Mouse (Mus musculus) gastrocnemius, postnatal 10 days (tissue): ENCODE measurements around the gene Gm20388. TPM values are rescaled to one million over a fixed set of nuclear protein-coding genes. Genes with fewer than 3 reads are reported as not detected.

Experiments
- DNase-seq: peaks from one replicate; pipeline ENCODE4 v3.0.0; 2021; ENCODE audit warnings: mixed read lengths
- total RNA-seq, 2 experiments: library from RNA; stranded (reverse); gene quantifications; 2 replicates each; pipeline ENCODE4 v1.2.3; 2021

The Gm20388 gene
- total RNA-seq, 2 experiments from 2014 or later, result 2.9 to 6.0 TPM

GRCm38 (mm10) chr8:121021488-121021887 is 1110.8 kb downstream of the Gm20388 start:
- no peak for DNase-seq

GRCm38 (mm10) chr8:121023003-121023402 is 1112.4 kb downstream of the Gm20388 start:
- no peak for DNase-seq

- no peak for DNase-seq
These were observed 1113.1 kb downstream of the Gm20388 start for GRCm38 (mm10) chr8:121023736-121024135.

DNA sequence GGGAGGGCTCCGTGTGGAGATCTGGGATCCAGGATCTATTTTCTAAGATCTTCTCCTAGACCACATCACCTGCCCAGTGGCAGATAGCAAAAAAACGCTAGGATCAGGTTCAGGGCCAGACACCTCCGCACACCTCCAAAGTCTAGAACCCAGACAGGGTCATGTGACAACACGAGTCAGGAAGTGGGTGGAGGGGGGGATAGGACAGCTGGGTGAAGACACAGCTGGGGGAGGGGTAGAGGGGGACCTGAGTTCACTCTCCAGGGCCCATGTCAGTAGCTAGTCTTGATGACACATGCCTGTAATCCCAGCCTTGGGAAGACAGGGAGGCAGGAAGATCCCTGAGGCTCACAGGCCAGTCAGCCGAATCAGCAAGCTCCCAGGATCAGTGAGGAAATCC is 1114.8 kb downstream of the Gm20388 start:
- DNase-seq, result no peak

DNA sequence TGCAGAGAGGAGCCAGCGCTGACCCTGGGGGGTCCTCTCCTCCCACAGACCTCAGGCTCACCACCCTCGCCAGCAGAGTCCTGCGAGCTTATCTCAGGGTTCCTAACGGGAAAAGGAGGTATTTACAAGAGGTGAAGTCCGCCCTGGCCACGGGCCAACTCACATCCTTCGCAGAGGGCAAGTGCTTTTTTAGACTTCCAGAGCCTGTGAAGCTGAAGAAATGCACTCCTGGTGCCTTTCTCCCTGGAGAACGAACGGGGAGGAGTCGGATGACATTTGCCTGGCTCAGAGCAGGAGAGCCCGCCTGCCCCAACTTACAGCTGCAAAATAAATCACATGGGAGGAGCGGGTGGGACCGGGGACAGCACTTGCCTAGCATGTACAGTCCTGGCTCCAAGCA is 1117.1 kb downstream of the Gm20388 start:
- peak; percentile 54 for DNase-seq

GRCm38 (mm10) chr8:121029076-121029475 is 1118.4 kb downstream of the Gm20388 start:
- no peak for DNase-seq

GRCm38 (mm10) chr8:121030496-121031040 is 1119.9 kb downstream of the Gm20388 start:
- DNase-seq, result no peak

- DNase-seq, result no peak
These were observed 1122.8 kb downstream of the Gm20388 start for GRCm38 (mm10) chr8:121033299-121034013.

DNA sequence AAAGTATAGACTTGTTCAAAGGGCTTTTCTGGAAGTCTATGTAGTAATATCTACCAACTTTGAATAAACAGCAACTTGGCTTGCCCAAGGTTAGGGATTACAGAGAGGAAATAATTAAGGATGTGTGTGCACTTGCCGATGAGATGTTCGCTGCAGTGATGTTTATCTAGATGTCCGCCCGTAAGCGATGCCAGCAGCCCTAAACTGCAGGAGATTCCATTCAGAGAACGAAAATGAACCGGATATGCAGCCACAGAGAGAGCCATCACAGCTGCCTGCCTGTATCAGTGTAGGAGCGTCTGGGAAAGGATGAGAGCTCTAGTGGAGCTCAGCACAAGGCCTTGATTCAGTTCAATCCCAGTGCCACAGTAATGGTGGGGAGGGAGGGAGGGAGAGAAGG is 1125.0 kb downstream of the Gm20388 start:
- DNase-seq, result no peak

GRCm38 (mm10) chr8:121043719-121044440 is 1133.2 kb downstream of the Gm20388 start:
- DNase-seq, result no peak

DNA sequence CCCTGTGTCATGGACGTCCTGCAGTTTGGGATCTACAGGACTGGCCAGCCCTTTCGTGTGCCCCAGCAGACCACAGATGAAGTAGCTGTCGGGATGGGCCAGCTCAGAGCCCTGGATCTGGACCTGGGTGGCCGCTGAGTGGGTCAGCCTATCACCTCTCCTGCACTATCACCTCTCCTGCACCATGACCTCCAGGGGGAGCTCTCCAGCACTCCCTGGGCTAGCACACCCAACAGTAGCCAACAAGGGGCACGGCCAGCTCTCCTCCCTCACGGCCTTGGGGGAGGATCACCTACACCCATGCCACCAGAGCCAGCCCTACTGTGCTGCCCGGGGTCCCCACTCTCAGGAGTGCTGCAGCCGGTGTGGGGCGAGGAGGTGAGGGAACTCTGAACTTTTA is 1136.8 kb downstream of the Gm20388 start:
- no peak for DNase-seq

- no peak for DNase-seq
These were observed 1147.4 kb downstream of the Gm20388 start for GRCm38 (mm10) chr8:121058081-121058480.

DNA sequence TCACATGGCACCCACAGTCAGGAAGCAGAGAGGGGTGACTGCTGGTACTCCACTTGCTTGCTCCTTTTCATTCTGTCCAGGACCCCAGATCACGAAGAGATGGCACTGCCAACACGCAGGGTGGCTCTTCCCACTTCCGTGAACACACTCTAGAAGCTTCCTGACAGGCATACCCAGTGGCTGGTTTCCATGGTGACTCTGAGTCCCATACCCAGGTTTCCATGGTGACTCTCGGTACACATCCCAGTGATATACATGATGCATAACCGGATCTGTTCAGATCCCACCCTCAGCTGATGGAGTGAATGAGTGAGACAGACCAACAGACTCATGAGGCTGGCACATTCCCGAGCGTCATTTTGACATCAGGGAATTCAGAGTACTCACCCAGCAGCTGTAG is 1148.5 kb downstream of the Gm20388 start:
- DNase-seq, result no peak

DNA sequence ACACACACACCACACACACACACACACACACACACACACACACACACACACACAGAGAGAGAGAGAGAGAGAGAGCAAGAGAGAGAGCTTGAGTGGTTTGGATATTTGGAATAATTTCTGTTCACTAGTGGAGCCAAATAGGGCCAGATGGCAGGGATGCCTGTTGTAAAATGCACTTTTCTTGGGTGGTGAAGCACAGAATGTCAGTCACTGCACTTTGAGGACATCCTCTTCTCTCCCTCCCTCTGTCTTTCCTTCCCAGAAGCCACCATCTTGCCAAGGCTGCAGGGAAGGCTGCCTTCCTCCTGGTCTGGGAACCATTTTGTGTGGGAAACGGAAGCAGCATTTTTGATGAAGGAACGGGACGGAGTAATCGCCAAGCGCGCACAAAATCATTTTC is 1151.9 kb downstream of the Gm20388 start:
- DNase-seq, result no peak

- no peak for DNase-seq
These were observed 1153.0 kb downstream of the Gm20388 start for GRCm38 (mm10) chr8:121063649-121064048.

GRCm38 (mm10) chr8:121071454-121071853 is 1160.8 kb downstream of the Gm20388 start:
- no peak for DNase-seq

DNA sequence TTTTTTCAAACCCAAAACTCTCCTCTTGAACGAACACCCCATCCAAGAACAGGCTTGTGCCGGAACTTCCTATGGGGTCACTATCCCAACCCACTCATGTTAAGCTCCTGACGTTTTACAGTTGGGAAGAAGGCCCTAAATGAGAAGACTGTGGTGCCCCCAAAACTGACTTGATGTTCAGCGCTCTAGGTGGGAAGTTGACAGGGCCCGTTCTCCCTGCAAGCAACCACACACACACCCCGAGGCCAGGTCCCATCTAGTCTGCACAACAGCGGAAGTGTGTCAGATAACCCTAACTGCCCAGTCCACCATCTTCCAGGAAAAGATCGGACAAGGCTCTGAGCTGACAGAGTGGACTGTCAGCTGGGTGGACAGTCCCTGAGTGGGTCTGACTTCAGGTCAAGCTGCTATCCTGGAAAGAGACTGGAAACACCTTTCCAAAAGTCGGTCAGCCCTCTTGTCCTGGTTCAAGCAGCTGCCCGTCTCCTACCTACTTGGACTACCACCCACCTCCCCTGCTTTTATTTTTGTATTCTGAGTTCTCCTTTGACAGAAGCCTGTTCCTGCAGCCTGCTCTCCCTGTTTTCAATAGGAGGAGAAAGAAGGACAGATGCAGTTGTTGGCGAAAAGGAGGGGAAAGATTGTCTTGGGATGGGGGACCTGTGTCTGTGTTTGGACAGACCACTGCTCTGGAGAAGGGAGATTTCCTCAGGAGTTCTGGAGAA is 1161.9 kb downstream of the Gm20388 start:
- DNase-seq, result no peak

DNA sequence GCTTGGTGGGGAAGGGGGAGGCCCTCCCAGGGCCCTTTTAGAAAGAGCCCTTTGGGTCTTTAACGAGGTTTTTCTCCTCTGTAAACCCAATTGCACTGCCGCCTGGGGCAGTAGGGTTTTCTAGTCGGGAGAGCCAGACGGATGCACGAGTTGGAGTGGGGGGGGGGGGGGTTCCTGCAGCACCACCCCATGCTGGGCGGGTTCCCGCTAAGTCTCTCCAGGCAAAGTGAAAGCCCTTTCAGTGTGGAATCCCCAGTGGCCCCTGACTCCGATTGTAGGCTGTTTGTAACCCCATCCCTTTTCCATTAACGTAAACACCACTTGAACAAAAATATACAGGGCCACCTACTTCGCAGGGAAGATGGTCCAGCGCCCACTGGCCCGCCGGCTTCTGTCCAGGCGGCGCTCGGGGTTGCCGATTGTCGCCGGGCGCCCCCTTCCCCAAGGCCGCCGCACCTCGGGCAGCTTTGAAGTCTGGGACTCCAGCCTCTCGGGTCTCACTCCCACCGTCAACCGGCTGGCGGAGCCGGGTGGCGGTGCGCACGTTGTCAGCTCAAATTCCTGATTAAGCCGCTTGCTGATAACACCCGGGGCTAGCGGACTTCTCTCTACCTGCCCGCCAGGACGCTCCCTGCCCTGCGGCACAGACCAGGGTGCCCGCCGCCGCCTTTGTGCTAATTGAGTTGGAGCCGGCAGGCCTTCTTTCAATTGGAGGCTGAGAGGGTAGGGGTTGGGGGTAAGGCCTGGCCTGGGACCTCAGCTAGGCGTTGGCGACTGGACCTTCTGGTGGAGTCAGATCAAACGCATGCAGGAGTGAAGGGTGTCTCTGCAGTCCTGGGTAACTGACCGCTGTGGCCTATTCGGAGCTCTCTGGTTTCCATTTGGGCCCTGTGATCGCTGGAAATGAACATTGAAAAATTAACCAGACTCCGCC is 1162.8 kb downstream of the Gm20388 start:
- no peak for DNase-seq

- DNase-seq, result no peak
These were observed 1163.6 kb downstream of the Gm20388 start for GRCm38 (mm10) chr8:121074108-121074847.

GRCm38 (mm10) chr8:121074848-121075145 is 1164.2 kb downstream of the Gm20388 start:
- no peak for DNase-seq

DNA sequence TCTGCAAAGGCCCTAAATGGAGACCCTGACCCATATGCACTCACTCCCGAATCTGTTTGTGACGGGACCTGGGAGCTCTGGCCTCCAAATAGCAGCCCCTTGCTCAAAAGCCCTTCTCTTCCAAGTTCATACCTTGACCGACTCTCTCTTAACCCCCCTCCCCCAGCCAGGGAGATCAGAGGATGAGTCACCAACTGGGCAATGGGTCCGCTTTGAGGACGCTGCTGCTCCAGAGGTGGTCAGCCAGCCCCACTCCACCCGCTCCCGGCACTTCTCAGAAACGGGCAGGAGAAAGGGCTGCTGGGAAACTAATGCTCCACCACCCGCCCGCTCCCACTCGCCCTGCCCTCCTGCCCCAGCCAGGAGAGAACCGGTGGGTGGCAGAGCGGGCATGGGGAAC is 1165.3 kb downstream of the Gm20388 start:
- no peak for DNase-seq
